Mouse (Mus musculus) heart, adult 2 months (tissue): Measurements from ENCODE around the gene Cybrd1.

ENCODE experiments used
- CTCF ChIP-seq: fragments of 200-600 bp; IDR thresholded peaks from 2 replicates; pipeline ENCODE4 v1.8.1; 2022; ENCODE audit warnings: antibody characterized with exemption, mild to moderate bottlenecking, moderate library complexity
- EP300 ChIP-seq: fragments of 200-500 bp; IDR thresholded peaks from 2 replicates; pipeline ENCODE4 v1.6.1; 2011; ENCODE audit warnings: low read depth, low read length, control low read depth; ENCODE audit not compliant: insufficient read depth
- POLR2A ChIP-seq: fragments of 200-500 bp; IDR thresholded peaks from 2 replicates; pipeline ENCODE4 v1.6.1; 2011; ENCODE audit warnings: mild to moderate bottlenecking, low read depth, low read length, control low read depth; ENCODE audit not compliant: insufficient read depth

DNA sequence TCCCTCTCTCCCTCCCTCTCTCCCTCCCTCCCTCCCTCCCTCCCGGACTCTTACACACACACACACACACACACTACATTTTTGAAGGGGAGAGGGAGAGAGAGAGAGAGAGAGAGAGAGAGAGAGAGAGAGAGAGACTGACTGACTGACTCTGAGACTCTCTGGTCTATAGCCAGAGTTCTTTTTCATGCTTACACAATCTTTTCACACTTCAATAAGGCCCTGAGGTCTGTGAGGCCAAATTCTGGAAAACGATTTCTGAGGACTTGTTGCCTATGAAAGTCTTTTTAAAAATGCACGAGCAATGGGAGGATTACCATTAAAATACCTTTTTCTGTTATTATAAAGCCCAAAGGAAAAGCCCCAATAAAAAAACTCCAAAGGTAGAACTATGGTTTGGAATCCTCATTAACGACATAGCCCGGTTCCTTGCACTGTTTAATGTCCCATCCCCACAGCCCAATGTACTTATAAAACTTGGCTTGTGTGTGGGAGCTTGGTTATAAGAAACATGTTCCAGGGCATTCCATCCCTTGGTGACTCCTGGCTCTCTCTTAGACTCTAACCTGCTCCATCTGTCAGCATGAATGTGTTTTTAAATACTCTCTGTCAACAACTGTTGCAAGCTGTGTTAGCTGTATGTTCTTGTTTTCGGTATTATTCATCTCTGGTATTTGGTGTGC is 4.1 kb upstream of the Cybrd1 start:
- no peak for TF ChIP-seq CTCF
- no peak for TF ChIP-seq POLR2A
- no peak for TF ChIP-seq EP300
